In the genomic region with DNA sequence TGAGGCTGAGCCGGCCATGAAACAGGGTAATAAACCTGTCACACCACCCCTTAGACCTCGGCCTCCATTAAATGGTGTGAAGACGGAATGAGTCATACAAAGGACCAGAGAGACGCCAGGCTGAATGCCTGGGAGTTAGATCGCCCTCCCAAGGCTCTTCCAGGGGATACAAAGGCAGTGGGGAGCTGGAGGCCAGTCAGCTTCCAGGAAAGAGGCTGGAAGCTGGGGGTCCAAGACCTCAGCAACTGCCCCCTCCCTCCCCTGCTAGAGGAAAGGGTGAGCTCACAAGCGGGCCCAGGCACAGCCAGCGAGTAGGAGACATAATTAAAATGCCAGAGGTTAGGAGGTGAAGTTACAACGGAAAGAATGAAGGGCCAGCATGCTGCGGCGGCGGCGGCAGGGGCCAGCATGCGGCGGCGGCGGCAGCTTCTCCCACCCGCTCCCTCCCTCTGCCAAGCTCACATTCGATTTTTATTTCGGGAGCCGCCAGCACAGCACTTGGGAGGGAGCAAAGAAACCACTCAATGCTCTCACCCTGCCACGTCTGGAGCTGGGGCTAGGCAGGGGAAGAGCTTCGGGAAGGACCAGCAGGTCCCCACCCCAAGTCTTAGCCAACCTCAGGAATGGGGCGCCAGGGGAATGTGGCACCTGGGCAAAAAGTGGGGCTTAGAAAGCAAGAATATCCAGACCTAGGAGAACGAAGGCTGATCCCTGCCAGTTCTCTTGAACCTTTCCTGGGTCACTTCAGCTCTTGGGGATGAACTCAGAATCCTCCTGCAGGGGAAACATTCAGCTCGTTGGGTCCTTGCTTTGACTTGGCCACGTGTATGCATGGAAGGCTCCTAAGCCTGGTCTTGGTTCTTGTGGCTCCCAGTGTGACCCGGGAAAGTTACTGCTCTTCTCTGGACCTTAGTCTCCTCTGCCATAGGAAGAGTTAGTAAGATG, we compare ENCODE assay signal across 8 mouse cellular contexts. TPM values are rescaled to one million over a fixed set of nuclear protein-coding genes. Genes with fewer than 3 reads are reported as not detected.
A peak's percentile ranks its signal among the peaks of the same experiment; 100 is the strongest.
DNase-seq lines count a peak whose midpoint lies in the region; ATAC-seq and TF ChIP-seq lines count a peak whose summit lies in the region.

No protein-coding gene starts in this region.

- WGBS in forebrain, embryonic 12.5 days: 4% methylated on average over 27 of the region's 27 CpGs
- 2% methylated on average over 27 of the region's 27 CpGs for WGBS in limb, embryonic 10.5 days
- WGBS in stomach, embryonic 14.5 days: 6% methylated on average over 27 of the region's 27 CpGs

- no peak overlapping the region for H3ac ChIP-seq in C2C12 (ENCODE audit: control insufficient read depth, insufficient read length, low read depth)

- no peaks in the 10 kb centered on the region for H3K79me3 ChIP-seq in C2C12 (ENCODE audit: low read depth)

- no peak for TF ChIP-seq CTCF in C2C12 (IDR thresholded peaks at IDR 0.05; ENCODE audit: control insufficient read depth, insufficient read depth, insufficient read length)

- peaks cover 29% of the 10 kb centered on the region for H3K4me1 ChIP-seq in forebrain, embryonic 12.5 days
- peaks cover 74% of the 10 kb centered on the region for H3K4me1 ChIP-seq in limb, embryonic 10.5 days
- H3K4me1 ChIP-seq in stomach, embryonic 14.5 days (ENCODE audit: control insufficient read depth, insufficient read depth, low read length): peaks cover 17% of the 10 kb centered on the region; the same call in 1 of the 2 replicates

- peak; percentile 36 for DNase-seq in gastrocnemius, postnatal 10 days
- no peak for DNase-seq in gastrocnemius, adult 8-10 months (ENCODE audit: low spot score in 2 of 2)
- DNase-seq in limb, embryonic 10.5 days (ENCODE audit: low spot score): peak; percentile 83
- no peak for DNase-seq in frontal cortex, postnatal 10 days (ENCODE audit: low spot score in 2 of 2)

- H3K4me2 ChIP-seq in forebrain, embryonic 12.5 days: peak overlapping the region; percentile 52
- H3K4me2 ChIP-seq in stomach, embryonic 14.5 days (replicated peaks; ENCODE audit: low read depth, low read length): peak overlapping the region; percentile 42

- no peaks in the 10 kb centered on the region for H3K9me3 ChIP-seq in forebrain, embryonic 12.5 days
- no peaks in the 10 kb centered on the region for H3K9me3 ChIP-seq in limb, embryonic 10.5 days (replicated peaks)
- H3K9me3 ChIP-seq in stomach, embryonic 14.5 days (ENCODE audit: control insufficient read depth, low read depth, low read length): no peaks in the 10 kb centered on the region

- ATAC-seq in forebrain, embryonic 12.5 days (ENCODE audit: low FRiP score): no peak
- ATAC-seq in stomach, embryonic 14.5 days (ENCODE audit: insufficient number of reproducible peaks, insufficient read depth, low FRiP score, low read depth): no peak
- ATAC-seq in monocyte, adult 5-6 weeks (replicated peaks; ENCODE audit: insufficient number of reproducible peaks, low FRiP score, low TSS enrichment, poor library complexity, severe bottlenecking): no peak

- H3K9ac ChIP-seq in forebrain, embryonic 12.5 days: peak overlapping the region; percentile 29; the same call in 1 of the 2 replicates
- H3K9ac ChIP-seq in stomach, embryonic 14.5 days (replicated peaks; ENCODE audit: low read depth, low read length): peak overlapping the region; percentile 39; the same call in 1 of the 2 replicates

- peak overlapping the region; percentile 59 for H3K27ac ChIP-seq in forebrain, embryonic 12.5 days
- peak overlapping the region; percentile 95 for H3K27ac ChIP-seq in limb, embryonic 10.5 days
- peak overlapping the region; percentile 99 for H3K27ac ChIP-seq in stomach, embryonic 14.5 days (ENCODE audit: low read length)

- no peaks in the 10 kb centered on the region for H3K79me2 ChIP-seq in C2C12 (ENCODE audit: control insufficient read depth, insufficient read depth)

- no peak overlapping the region for H3K4me3 ChIP-seq in C2C12 (ENCODE audit: insufficient read depth, poor library complexity, severe bottlenecking)
- H3K4me3 ChIP-seq in forebrain, embryonic 12.5 days (replicated peaks): peak overlapping the region; percentile 11
- H3K4me3 ChIP-seq in limb, embryonic 10.5 days: peak overlapping the region; percentile 40
- peak overlapping the region; percentile 13; the same call in 1 of the 2 replicates for H3K4me3 ChIP-seq in stomach, embryonic 14.5 days (ENCODE audit: low read depth, low read length)

- H3K36me3 ChIP-seq in C2C12 (ENCODE audit: control insufficient read depth, insufficient read depth): no peaks in the 10 kb centered on the region
- no peaks in the 10 kb centered on the region for H3K36me3 ChIP-seq in forebrain, embryonic 12.5 days (replicated peaks)
- H3K36me3 ChIP-seq in limb, embryonic 10.5 days: no peaks in the 10 kb centered on the region
- no peaks in the 10 kb centered on the region for H3K36me3 ChIP-seq in stomach, embryonic 14.5 days (ENCODE audit: control insufficient read depth, insufficient read depth, low read length)

- no peaks in the 10 kb centered on the region for H3K27me3 ChIP-seq in C2C12 (ENCODE audit: control insufficient read depth, insufficient read depth, insufficient read length)
- H3K27me3 ChIP-seq in forebrain, embryonic 12.5 days: peaks cover 62% of the 10 kb centered on the region
- H3K27me3 ChIP-seq in limb, embryonic 10.5 days (ENCODE audit: low read depth, poor library complexity, severe bottlenecking): 0 out of 2 replicates have a peak, but pooled peaks cover 7% of the 10 kb centered on the region
- H3K27me3 ChIP-seq in stomach, embryonic 14.5 days (ENCODE audit: control insufficient read depth, insufficient read depth, low read length): 0 out of 2 replicates have a peak, but pooled peaks cover 4% of the 10 kb centered on the region

TF ChIP-seq in C2C12, 6 proteins besides CTCF, POLR2A, EP300 and RAD21:
- TF ChIP-seq USF1 (IDR thresholded peaks at IDR 0.05; ENCODE audit: low read depth) (no peak), MAX (IDR thresholded peaks at IDR 0.05) (no peak), FOSL1 (IDR thresholded peaks at IDR 0.05; ENCODE audit: insufficient read depth, low read length, poor library complexity, severe bottlenecking) (peak; percentile 14), CEBPB (IDR thresholded peaks at IDR 0.05; ENCODE audit: low read depth) (no peak), MYOG (IDR thresholded peaks at IDR 0.05; ENCODE audit: control insufficient read depth, extremely low read depth, insufficient read length) (no peak), MYOD1 (IDR thresholded peaks at IDR 0.05; ENCODE audit: control insufficient read depth, insufficient read length, low read depth) (no peak)

RNA-seq across cellular contexts. Expression of a gene that starts 54.9 kb away (rescaled TPM):
- 1,000 to 10,000 TPM; 5,070 to 7,999 TPM for total RNA-seq in gastrocnemius, postnatal 10 days (2021)
- total RNA-seq in gastrocnemius, adult 8-10 months (2022): 10 to 100 TPM; 30.9 to 90.6 (median 45.9) TPM
- polyA plus RNA-seq in C2C12 (2012; fragmentation: generic; extraction: Trizol): 2.3 TPM
- 208 and 267 TPM in 2 replicates for polyA plus RNA-seq in forebrain, embryonic 12.5 days (2016; fragmentation: Nextera tagmentation; extraction: Ambion mirVana)
- polyA plus RNA-seq in limb, embryonic 10.5 days (2016; fragmentation: Nextera tagmentation; extraction: Ambion mirVana): 81.4 and 104 TPM in 2 replicates
- polyA plus RNA-seq in stomach, embryonic 14.5 days (2014; fragmentation: Nextera tagmentation; extraction: Ambion mirVana): 1,157 and 1,247 TPM in 2 replicates
- not detected in 3 replicates for total RNA-seq in monocyte, adult 5-6 weeks (2017)

Comparison
In these comparisons a context has a peak if more than half of its experiments do, and no peak if none do; other contexts are left out.
1. DNase-seq: peak in gastrocnemius, postnatal 10 days (single experiment) and limb, embryonic 10.5 days (single experiment); none in gastrocnemius, adult 8-10 months (0 of 2) and frontal cortex, postnatal 10 days (0 of 2).
2. RNA of a gene that starts 54.9 kb away (polyA plus RNA-seq): 1,157 to 1,247 TPM in stomach, embryonic 14.5 days, 208 to 267 TPM in forebrain, embryonic 12.5 days and 81.4 to 104 TPM in limb, embryonic 10.5 days; 2.3 TPM in C2C12 (single experiment); every median in the first group is over 10 times any median in the second.
3. Peak in every context shown above with its lines, with median percentiles within 50 percentile points of each other: H3K27ac ChIP-seq.